Mouse (Mus musculus) thymus, adult 2 months (tissue): ENCODE measurements at regions not wholly inside any gene's neighbourhood (a gene's known extent, or its start where the extent isn't known, plus 50 kb on each side); places are given as distances from the start of the nearest gene placed in this dataset.

Experiments used
- CTCF ChIP-seq: fragments of 200-500 bp; IDR thresholded peaks from 2 replicates; pipeline ENCODE4 v1.5.1; 2012; ENCODE audit warnings: mild to moderate bottlenecking, control low read depth, low read length, moderate library complexity, borderline replicate concordance; ENCODE audit not compliant: control insufficient read depth, poor library complexity, insufficient read depth; ENCODE audit errors: extremely low read depth
- POLR2A ChIP-seq: fragments of 200-500 bp; IDR thresholded peaks from 2 replicates; pipeline ENCODE4 v1.6.1; 2012; ENCODE audit warnings: mild to moderate bottlenecking, low read length, control low read depth, moderate library complexity; ENCODE audit not compliant: control insufficient read depth, poor library complexity, insufficient read depth; ENCODE audit errors: extremely low read depth

GRCm38 (mm10) chr5:146678775-146679170, 93.7 kb upstream of the Gpr12 start:
- TF ChIP-seq CTCF (no peak), POLR2A (no peak)
